Mouse (Mus musculus): ENCODE measurements around the gene Rhbdf2.

DNA sequence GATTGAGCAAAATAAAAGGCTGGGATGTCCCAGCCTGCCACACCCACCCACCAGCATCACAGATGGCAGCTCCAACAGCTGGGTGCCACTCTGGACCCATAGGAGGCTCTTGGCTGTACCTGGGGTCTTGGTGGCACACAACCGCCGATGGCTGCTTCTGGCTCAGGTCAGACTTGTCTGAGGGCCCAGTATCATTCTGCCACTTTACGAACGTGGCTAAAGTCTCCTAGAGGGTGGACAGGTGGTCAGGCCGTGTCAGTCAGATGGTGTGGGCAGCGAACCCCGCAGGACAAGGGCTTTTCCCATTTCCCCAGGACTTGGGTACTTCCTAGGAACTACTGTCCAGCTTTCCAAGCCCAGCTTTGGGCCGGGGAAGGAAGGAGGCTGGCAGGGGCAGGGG, 25.7 kb downstream of the Rhbdf2 start:
- TF ChIP-seq CTCF (IDR thresholded peaks at IDR 0.05; ENCODE audit: low read depth, low read length) (no peak), POLR2A (IDR thresholded peaks at IDR 0.05; ENCODE audit: extremely low read depth, insufficient read depth, low read length) (no peak)

All from liver, adult 2 months (tissue).